Mouse (Mus musculus) CH12F3 (cell line): ENCODE measurements around the gene Cln5.

ENCODE experiments used
- in situ Hi-C: fragments of 300-500 bp; cut with MboI; formaldehyde crosslinking; loops from 2 replicates; pipeline ENCODE4 v1.14.3; 2020; ENCODE audit warnings: low sequenced_read_pairs

Gene Cln5

DNA sequence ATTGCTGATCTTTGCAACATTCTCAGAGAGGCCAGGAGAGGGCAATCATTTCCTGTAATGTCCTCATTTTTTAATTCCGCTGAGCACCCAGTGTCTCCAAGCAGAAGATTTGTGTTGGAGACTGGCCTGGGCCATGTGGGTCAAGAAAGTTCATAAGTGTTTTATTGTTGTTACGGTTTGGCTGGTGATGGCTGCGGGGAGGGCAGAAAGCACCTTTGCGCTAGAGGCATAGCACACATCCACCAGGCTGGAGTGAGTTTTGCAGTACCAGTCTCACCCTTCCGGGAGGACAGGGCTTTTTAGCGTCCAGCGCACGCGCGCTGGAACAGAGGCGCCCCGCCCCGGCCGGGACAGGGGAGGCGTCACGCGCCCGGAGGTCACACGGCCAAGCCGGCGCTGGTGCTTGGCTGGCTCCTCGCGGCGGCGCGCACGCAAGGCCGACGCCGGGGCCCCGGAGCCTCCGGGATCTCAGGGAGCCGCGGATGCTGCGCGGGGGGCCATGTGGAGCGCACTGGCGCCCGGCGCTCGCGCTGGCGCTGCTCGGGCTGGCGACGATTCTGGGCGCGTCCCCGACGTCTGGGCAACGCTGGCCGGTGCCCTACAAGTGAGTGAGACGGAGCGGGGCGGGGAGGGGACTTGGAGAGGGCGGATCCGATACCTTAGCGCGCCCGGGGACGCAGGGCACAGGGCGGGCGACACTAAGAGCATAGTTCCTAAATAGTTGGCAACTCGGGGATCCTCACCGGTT, at the start of gene Cln5:
TSS of gene Cln5 (plus strand) at position 353 of the 748 bp plus-strand sequence.
- in situ Hi-C loops: loop anchor here (25.0 kb wide), 2 partner anchors 467 to 617 kb away; no protein-coding TSS in a partner anchor

DNA sequence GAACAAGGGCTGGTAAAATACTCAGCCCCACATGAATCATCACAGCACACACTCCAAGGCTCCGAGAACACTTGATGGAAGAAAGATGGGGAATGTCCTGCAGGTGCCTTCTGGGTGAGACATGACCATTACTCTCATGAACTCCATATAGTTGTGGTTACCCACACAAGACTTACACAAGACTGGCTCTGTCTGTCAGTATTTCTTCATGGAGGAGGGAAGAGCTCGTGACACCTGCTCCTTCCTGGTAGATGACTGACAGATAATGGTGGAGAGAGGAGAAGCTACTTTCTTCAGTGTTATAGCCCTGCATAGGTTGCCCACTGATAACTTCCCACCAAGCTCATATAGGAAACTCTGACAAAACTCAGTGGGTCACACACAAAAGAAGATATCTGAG, 40.8 kb upstream of the Cln5 start:
- in situ Hi-C loops: no loop called here

DNA sequence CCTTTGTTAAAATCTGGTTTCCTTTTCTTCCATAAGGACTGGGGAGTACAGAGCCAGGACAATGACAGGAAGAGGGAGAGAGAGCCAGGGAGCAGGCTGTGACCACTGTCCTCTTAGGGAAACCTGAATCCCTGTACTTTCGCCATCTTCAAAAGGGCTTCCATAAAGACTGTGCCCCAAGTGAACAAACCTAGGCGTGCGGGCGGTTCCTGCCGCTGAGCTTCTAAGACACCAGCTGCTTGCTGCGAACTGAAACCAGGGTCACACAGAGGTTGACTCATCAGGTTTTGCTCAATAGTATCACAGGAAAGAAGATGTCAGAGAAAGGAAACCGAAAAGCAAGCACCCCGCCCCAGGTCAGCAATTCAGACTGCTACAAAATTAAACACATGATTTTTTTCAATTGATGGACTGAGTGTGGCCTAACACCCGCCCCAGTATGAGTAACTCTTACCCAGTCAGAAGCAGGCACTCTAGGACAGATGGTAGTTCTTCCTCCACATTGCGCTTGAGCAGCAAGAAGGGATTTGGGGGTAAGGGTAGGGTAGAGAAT, 36.7 kb upstream of the Cln5 start:
- in situ Hi-C loops: no loop called here

DNA sequence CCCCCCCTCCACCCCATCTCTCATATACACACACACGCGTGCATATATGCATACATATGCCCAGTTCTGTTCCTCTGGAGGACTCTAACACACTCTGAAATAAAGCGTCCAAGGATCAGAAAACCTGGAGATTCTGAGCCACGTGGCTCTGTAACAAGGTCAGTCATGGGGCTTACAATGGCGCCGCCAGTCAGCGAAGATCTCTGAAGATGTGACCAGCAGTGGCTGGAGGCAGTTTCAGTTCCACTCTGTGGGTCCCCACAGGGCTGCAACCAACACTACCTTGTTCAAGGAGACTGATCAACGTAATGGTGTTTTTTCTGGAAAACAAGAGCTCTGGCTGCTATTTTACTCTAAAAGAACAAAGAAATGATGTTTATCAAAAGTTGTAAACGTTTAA, 35.9 kb upstream of the Cln5 start:
- in situ Hi-C loops: no loop called here

DNA sequence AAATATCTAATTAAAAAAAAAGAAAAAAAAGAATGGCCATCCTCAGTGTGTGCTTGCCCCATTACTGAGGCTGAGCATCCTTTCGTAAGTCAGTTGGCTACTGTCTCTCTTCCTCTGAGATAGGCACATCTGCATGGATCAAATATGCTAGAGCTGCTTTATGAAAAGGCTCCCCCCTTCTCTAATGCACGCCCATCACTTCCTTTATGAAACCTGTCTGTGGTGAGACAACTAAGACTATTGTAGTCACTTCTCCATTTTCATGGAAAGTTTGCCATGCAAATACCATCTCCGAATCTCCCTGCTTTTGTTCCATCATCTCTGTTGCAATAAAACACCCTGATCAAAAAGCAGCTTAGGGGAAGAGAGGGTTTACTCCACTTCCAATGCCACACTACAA, 33.0 kb upstream of the Cln5 start:
- in situ Hi-C loops: no loop called here

DNA sequence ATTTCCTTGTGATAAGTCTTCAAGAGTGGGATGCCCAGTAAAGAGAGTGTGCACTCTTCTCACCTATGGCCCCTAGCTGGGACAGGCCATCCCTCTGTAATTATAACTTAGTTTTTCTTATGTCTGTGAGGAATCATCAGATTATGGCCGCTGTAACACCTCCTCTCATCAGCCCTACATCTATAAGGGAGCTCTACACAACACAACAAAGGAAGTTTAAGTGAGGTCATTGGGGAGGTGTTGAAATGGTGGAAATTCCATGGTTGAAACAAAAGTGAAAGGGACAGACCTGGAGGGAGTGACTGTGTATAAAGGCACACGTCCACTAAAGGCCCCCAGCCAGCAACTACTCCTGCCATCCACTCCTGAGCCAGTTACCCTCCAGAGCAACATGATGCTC, 23.3 kb upstream of the Cln5 start, which contains the start of gene Acod1:
TSS of gene Acod1 (plus strand) at position 301 of the 400 bp plus-strand sequence.
- in situ Hi-C loops: loop anchor here (5.0 kb wide), 1 partner anchor 34 kb away; no protein-coding TSS in a partner anchor

DNA sequence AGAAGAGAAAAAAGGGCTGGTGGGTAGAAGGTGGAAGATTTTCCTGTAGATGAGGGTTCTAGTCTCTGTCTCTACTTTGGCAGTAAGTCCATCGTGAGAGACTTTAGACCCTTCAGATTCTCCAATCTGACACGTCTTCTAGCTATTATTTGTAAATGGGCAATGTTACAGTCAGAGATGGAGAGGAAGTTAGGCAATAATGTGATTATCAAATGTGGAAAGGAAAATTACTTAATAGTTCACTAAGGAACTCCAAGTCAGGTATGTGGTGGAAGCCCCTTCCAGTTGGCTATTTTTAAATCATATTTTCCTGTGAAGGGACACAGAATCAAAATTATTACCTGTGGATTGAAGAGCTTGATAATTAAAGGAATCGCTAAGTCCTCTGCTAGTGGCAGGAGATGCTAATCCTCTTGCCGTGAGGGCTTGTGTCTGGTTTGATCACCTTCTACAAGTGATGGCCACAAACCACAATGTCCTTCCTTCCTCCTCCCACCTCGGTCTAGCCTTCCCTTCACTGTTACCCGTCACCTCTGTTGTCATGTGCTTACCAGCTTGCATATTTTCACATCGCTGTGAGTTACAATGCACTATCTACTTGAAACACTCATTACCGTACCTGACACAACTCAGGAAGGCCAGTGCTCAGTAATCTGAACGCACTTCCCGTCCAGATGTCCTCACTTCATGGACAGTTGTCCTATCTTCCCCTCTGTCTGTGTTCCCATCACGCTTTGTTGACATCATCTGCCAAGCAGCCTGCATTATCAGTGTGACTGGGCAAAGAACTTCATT, 21.5 kb upstream of the Cln5 start:
- in situ Hi-C loops: loop anchor here (5.0 kb wide), 1 partner anchor 36 kb away; no protein-coding TSS in a partner anchor

DNA sequence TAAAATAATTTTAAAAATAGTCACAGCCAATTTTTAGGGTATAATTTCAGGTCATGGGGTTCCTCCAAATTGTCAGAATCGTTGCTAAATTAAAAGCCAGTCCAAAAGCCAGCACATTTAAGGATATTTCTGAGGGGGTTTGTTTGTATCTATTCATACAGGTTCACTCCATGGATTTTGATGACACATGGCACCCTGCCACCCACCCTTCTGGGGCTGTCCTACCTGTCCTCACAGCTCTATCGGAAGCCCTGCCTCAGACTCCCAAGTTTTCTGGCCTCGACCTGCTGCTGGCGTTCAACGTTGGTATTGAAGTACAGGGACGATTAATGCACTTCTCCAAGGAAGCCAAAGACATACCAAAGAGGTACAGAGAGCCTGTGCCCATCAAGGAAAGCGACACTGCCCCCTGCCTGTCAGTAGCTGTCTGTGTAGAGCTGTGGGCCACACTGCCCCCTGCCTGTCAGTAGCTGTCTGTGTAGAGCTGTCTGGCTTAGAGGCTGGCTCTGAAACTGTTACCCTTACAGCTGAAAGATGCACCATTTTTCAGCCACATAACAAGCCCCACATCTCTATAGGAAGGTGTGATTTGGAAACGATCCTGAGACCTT, 18.8 kb upstream of the Cln5 start:
- in situ Hi-C loops: loop anchor here (25.0 kb wide), 2 partner anchors 486 to 636 kb away; no protein-coding TSS in a partner anchor

DNA sequence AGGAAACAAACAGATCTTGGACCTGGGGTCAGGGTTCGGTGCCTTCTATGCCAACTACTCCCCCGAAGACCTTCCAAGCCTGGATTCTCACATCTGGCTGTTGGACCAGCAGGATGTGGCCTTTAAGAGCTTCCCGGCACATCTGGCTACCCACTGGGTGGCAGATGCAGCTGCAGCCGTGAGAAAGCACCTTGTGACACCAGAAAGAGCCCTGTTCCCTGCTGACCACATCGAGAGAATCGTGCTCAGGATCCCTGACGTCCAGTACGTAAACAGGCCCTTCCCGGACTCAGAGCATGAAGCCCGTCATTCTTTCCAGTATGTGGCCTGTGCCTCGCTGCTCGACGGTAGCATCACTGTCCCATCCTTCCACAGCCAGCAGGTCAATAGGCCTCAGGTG, 15.3 kb upstream of the Cln5 start:
- in situ Hi-C loops: loop anchor here (25.0 kb wide), 2 partner anchors 483 to 633 kb away; no protein-coding TSS in a partner anchor

DNA sequence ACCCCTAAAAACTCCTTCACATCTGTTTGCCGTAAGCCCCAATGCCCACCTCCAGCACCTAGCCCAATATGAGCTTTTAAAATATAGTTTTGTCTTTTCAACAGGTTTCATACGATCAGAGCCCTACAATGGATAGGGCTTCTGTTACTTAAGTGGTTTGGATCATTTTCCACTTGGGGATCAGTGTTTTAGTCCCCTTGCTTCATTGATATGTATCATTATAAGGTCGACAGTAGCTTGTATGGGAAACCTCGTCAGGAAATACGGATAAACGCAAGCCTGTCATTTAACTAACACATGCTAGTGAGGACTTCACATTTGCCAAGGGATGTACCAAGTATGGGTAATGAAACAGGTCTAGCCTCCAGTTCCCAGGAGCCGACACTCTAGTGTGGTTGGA, 13.4 kb upstream of the Cln5 start:
- in situ Hi-C loops: loop anchor here (25.0 kb wide), 2 partner anchors 481 to 631 kb away; no protein-coding TSS in a partner anchor

DNA sequence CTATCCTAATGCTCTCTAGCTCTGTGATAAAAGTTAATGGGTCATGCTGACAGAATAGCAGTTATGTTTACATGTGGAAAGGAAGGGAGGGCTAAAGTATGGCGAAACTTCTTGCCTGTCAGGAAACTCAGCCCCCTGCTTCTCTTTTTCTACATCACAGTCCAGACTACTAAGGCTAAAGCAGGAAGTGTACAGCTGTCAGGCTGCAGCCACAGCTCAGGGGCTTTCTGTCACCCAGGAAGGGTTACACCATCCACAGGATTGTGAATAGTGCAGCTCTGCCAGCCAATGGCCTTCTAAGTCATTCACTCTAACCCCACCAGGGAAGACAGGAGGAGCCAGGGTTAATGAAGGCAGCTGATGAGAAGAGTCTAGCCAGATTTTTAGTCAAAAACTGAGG, 11.0 kb upstream of the Cln5 start:
- in situ Hi-C loops: loop anchor here (25.0 kb wide), 2 partner anchors 478 to 628 kb away; no protein-coding TSS in a partner anchor

DNA sequence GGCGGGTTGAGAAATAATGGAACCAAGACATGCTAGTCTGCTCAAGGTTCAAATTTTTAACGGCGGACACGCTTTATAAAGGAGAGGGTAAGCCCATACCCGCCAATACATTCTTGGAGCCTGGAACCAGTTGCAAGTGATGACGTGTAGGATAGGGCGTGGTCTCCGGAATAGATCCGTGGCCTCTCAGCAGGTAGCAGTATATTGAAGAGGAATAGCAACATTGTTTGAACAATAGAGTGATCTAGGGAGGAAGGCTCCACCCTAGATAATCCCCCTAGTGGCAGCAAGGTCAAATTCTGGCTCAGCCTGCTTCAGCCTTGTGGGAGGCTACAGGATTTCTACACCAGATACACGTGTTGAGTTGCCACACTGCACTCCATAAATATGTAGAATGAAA, 10.5 kb upstream of the Cln5 start:
- in situ Hi-C loops: loop anchor here (25.0 kb wide), 2 partner anchors 478 to 628 kb away; no protein-coding TSS in a partner anchor

DNA sequence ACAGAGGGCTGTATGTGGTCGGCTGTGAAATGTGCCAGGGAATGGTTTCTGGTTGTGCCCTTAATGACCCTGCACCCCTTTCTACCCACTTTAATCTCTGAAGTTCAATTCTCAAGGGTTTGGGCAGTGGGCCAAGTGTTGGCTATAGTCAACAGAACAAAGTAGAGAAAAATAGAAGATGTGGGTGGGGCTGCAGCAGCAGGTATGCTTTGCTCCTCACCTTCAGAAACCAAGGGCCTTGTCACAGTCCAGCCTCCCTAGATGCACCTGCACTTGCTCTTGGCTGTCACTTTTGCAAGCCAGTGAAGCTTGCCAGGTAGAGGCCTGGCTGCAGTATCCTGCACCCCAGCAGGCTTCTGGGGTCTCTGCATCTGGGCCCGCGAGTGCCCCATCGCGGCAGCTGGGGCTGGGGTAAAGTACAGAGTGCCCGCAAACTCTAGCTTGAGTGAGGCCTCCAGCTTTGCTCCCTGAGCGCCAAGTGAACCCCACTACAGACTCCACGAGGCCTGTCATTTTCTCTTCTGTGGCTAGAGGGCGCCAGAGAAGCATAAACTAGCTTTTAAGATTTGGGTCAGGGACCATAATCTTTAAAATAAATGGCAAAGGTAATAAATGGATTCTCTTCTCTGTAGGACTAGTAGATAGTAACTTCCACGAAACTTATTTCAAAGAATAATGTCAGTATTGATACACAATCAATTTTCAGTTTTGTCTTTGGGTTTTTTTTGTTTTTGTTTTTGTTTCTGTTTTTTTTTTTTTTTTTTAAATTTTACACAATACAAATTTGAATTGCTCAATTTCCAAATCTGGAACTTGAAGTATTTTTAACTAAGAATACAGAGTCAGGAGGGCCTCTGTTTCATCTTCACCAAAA, 4.5 kb upstream of the Cln5 start:
- in situ Hi-C loops: loop anchor here (25.0 kb wide), 2 partner anchors 472 to 622 kb away; no protein-coding TSS in a partner anchor

DNA sequence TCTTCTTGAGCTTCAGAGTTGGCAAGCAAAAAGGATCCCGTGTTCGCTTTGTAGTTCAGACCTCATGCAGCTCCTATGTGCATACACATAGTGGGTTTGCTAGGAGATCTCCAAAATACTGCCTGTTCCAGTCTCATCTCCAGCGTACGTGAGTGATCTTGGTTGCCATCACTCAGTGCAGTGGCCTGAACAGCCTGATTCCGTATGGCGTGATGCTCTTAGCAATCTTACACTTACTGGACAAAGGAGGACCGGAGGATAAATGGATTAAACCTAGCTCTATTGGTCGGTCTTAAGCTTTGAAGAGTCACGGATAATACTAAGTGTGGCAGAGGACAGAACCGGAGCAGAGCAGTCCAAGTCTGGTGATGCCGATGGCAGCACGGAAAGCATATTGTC, 552 bp upstream of the Cln5 start:
- in situ Hi-C loops: loop anchor here (25.0 kb wide), 2 partner anchors 468 to 618 kb away; no protein-coding TSS in a partner anchor

DNA sequence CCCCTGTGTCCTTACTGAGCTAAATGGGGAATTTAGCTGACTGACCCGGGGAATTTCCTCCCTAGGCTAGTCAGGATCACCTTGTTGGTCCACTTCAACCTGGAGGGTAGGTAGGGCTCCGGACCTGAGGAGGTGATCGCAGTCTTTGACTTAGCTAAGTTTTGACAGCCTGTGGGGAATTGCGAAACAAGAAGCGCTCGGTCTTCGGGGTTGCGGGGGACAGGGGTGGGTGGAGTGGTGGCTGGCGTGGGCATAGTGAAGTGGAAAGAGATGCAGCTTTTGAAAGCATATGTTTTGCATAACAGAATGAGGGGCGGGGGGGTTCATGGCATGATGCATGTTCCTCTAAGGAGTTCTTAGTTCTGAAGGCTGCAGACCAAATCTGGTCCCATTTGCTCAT, 774 bp downstream of the Cln5 start:
- in situ Hi-C loops: loop anchor here (25.0 kb wide), 2 partner anchors 467 to 617 kb away; no protein-coding TSS in a partner anchor

DNA sequence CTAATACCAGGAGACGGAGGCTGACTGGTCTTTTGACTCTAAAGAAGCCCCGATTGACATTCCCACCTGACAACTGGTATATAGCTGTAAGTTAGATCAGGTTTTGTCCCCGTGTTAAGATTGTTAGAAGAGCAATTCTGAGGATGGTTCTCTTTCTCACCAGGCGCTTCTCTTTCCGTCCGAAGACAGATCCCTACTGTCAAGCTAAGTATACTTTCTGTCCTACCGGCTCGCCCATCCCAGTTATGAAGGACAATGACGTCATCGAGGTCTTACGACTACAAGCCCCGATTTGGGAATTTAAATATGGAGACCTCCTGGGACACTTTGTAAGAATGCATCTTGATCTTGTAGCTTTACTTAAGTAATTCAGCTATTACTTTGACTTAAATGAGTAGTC, 1.5 kb downstream of the Cln5 start:
- in situ Hi-C loops: loop anchor here (25.0 kb wide), 2 partner anchors 466 to 616 kb away; no protein-coding TSS in a partner anchor

DNA sequence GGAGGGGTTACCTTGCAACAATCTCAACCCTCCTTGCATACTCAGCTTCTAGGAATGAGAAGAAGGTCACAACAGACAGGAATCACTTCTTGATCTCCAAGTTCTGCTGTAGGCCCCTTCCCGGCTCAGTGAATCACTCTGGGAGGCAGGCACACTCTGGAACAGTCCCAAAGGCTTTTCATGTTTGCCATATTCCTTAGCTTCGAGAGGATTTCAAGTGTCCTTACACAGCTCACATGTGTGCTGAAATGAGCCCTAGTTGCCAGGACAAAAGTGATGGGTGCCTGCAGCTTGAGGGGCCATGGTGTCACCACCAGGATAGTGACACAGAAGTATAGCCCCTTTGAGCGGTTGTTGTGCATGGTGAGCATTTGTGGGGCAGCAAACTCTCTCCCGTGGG, 2.7 kb downstream of the Cln5 start:
- in situ Hi-C loops: loop anchor here (25.0 kb wide), 2 partner anchors 465 to 615 kb away; no protein-coding TSS in a partner anchor

DNA sequence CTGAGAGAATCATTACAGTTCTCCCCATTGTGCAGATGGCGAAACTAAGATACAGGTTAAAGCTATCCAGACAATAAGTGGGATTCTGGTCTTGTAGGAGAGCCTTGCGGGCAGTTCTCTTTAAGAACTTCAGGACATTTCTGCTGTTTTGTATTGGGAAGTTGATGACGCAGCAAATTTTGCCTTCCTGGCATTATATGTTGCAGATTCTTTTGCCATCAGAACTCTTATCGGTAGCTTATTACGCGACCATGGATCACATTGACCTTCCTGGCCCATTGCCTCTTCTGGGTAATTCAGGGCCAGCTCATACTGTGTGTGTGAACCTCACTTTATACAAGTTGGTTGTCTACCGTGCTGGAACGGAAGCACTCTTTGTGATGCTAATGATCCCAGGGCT, 3.8 kb downstream of the Cln5 start:
- in situ Hi-C loops: loop anchor here (25.0 kb wide), 2 partner anchors 463 to 613 kb away; no protein-coding TSS in a partner anchor

DNA sequence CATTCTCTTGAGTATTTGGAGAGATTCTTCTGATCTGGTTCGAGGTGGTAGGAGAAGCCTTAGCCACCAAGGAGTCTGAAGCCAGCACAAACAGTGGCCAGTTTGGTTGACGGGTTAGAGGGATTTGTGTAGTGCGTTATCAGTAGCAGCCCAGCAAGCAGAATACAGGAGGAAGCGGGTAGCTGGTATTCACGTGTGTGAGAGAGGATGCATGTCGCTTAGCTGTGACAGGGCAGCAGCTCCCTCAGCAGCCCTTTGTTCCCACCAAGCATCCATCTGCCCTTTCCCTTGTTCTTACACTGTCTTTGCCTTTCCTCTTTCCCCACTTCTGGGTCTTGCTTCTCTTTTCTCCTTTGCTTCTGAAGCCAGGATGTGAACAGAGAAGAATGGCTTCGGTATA, 5.2 kb downstream of the Cln5 start:
- in situ Hi-C loops: no loop called here
